Mouse (Mus musculus) urinary bladder, adult 18-20 months (tissue): Measurements from ENCODE around the gene Cers6.

Experiments used
- DNase-seq, 2 experiments: peaks; one replicate each; pipeline ENCODE4 v3.0.0; 2022; ENCODE audit warnings: low spot score in 2 of 2, mixed read lengths in 2 of 2

The Cers6 gene

GRCm38 (mm10) chr2:69061910-69062689 lies 200.9 kb downstream of the Cers6 start:
- DNase-seq = no peak

GRCm38 (mm10) chr2:69064759-69065158 lies 203.5 kb downstream of the Cers6 start:
- no peak for DNase-seq

GRCm38 (mm10) chr2:69071440-69072235 lies 210.4 kb downstream of the Cers6 start:
- no peak for DNase-seq

- no peak for DNase-seq
Observed at GRCm38 (mm10) chr2:69077189-69077588, 215.9 kb downstream of the Cers6 start.

- no peak for DNase-seq
Observed at GRCm38 (mm10) chr2:69080760-69081159, 219.5 kb downstream of the Cers6 start.

GRCm38 (mm10) chr2:69082499-69083197 lies 221.4 kb downstream of the Cers6 start:
- DNase-seq = no peak

- no peak for DNase-seq
Observed at GRCm38 (mm10) chr2:69083198-69083509, 221.9 kb downstream of the Cers6 start.

- DNase-seq = no peak
Observed at GRCm38 (mm10) chr2:69084416-69084815, 223.2 kb downstream of the Cers6 start.

- DNase-seq = no peak
Observed at GRCm38 (mm10) chr2:69086505-69087260, 225.4 kb downstream of the Cers6 start.

- no peak for DNase-seq
Observed at GRCm38 (mm10) chr2:69095836-69096235, 234.6 kb downstream of the Cers6 start.

GRCm38 (mm10) chr2:69096821-69097220 lies 235.6 kb downstream of the Cers6 start:
- no peak for DNase-seq

- DNase-seq = no peak
Observed at GRCm38 (mm10) chr2:69097526-69097925, 236.3 kb downstream of the Cers6 start.

GRCm38 (mm10) chr2:69098701-69099100 lies 237.5 kb downstream of the Cers6 start:
- DNase-seq = no peak

- no peak for DNase-seq
Observed at GRCm38 (mm10) chr2:69099147-69099546, 237.9 kb downstream of the Cers6 start.

GRCm38 (mm10) chr2:69100706-69101105 lies 239.5 kb downstream of the Cers6 start:
- peak in 1 of 2 experiments; percentile 11 for DNase-seq

- no peak for DNase-seq
Observed at GRCm38 (mm10) chr2:69103526-69103925, 242.3 kb downstream of the Cers6 start.

GRCm38 (mm10) chr2:69104511-69105145 lies 243.4 kb downstream of the Cers6 start:
- DNase-seq = no peak

GRCm38 (mm10) chr2:69109246-69109645 lies 248.0 kb downstream of the Cers6 start:
- DNase-seq = no peak

GRCm38 (mm10) chr2:69109710-69110109 lies 248.5 kb downstream of the Cers6 start:
- no peak for DNase-seq

GRCm38 (mm10) chr2:69112609-69113008 lies 251.4 kb downstream of the Cers6 start:
- DNase-seq = no peak

- no peak for DNase-seq
Observed at GRCm38 (mm10) chr2:69113829-69114547, 252.7 kb downstream of the Cers6 start.
